Mouse (Mus musculus): ENCODE results near the gene Atg101. TPM values are rescaled to one million over a fixed set of nuclear protein-coding genes. Genes with fewer than 3 reads are reported as not detected.

The Atg101 gene
- polyA plus RNA-seq, 1 experiment from 2014 or later = 68.1 TPM

DNA sequence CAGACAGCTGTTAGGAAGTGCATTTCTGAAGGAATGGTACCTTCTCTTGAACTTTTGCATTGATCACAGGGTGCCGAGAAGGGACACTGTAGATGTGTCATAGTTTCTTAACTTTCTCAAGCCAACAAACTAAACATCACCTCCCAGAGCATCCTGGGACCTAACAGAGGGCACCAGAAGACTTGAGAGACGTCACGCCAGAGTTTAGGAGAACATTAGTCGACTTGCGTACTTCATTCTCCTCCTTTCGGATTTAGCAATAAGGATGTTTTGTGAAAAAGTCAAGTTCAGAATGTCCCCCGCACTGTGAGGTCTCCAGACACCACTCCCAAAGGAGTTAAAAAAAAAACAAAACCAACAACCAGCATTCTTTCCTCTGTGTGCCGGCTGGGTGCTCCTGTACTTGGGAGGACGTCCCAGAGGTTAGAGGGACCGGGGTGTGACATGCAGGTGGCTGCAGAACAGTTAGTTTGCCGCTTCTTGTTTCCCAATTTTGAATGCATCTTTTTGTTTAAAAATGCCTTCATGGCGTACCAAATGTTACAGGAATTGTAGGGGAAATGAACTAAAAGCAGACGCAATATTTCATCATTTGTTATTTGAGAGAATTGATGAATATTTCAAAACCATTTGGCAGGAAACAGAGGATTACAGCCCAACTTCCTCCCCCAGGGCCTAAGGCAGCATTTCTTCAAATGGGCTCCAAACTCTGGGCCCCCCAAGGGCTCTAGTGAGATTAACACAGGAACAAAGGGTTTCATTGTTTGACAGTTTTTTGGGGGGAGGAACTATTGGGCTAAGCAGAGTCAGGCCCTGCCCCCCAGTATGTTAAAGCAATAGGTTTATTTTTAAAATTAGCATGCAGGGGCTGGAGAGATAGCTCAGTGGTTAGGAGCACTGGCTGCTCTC lies 24.6 kb downstream of the Atg101 start:
- Histone ChIP-seq H3K27ac (replicated peaks) (no peak overlapping the region), H3K4me3 (no peak overlapping the region), H3K27me3 (0 out of 2 replicates have a peak, but pooled peaks cover 5% of the 10 kb centered on the region), H3K36me3 (no peaks in the 10 kb centered on the region), H3K4me1 (peaks cover 5% of the 10 kb centered on the region), H3K9ac (replicated peaks) (no peak overlapping the region), H3K9me3 (no peaks in the 10 kb centered on the region), H3K4me2 (replicated peaks) (no peak overlapping the region)
- ATAC-seq (ENCODE audit: low FRiP score, low read depth) = no peak
- 63% methylated on average over 13 of the region's 13 CpGs for WGBS

- no peak overlapping the region for H3K9ac ChIP-seq (replicated peaks)
- H3K36me3 ChIP-seq = no peaks in the 10 kb centered on the region
- H3K4me1 ChIP-seq = peaks cover 5% of the 10 kb centered on the region
- no peak overlapping the region for H3K4me3 ChIP-seq
- ATAC-seq (ENCODE audit: low FRiP score, low read depth) = no peak
- 55% methylated on average over 5 of the region's 5 CpGs for WGBS
- H3K4me2 ChIP-seq (replicated peaks) = no peak overlapping the region
- no peak overlapping the region for H3K27ac ChIP-seq (replicated peaks)
- H3K9me3 ChIP-seq = no peaks in the 10 kb centered on the region
- H3K27me3 ChIP-seq = 0 out of 2 replicates have a peak, but pooled peaks cover 5% of the 10 kb centered on the region
Measured at GRCm38 (mm10) chr15:101309493-101309892, 25.4 kb downstream of the Atg101 start.

- no peak overlapping the region for H3K9ac ChIP-seq (replicated peaks)
- no peaks in the 10 kb centered on the region for H3K36me3 ChIP-seq
- H3K4me2 ChIP-seq (replicated peaks) = no peak overlapping the region
- WGBS = 68% methylated on average over 11 of the region's 15 CpGs
- ATAC-seq (ENCODE audit: low FRiP score, low read depth) = no peak
- 0 out of 2 replicates have a peak, but pooled peaks cover 3% of the 10 kb centered on the region for H3K9me3 ChIP-seq
- peaks cover 12% of the 10 kb centered on the region for H3K4me1 ChIP-seq
- 0 out of 2 replicates have a peak, but pooled peaks cover 5% of the 10 kb centered on the region for H3K27me3 ChIP-seq
- no peak overlapping the region for H3K4me3 ChIP-seq
- H3K27ac ChIP-seq (replicated peaks) = no peak overlapping the region
Measured at GRCm38 (mm10) chr15:101311087-101311770, 27.2 kb downstream of the Atg101 start.

GRCm38 (mm10) chr15:101312006-101312405 lies 27.9 kb downstream of the Atg101 start:
- no peak overlapping the region for H3K4me2 ChIP-seq (replicated peaks)
- WGBS = 86% methylated on average over 6 of the region's 6 CpGs
- H3K9me3 ChIP-seq = 0 out of 2 replicates have a peak, but pooled peaks cover 3% of the 10 kb centered on the region
- H3K27me3 ChIP-seq = 0 out of 2 replicates have a peak, but pooled peaks cover 5% of the 10 kb centered on the region
- no peaks in the 10 kb centered on the region for H3K36me3 ChIP-seq
- no peak overlapping the region for H3K9ac ChIP-seq (replicated peaks)
- no peak for ATAC-seq (ENCODE audit: low FRiP score, low read depth)
- no peak overlapping the region for H3K4me3 ChIP-seq
- no peak overlapping the region for H3K27ac ChIP-seq (replicated peaks)
- H3K4me1 ChIP-seq = peaks cover 17% of the 10 kb centered on the region

GRCm38 (mm10) chr15:101315378-101315777 lies 31.3 kb downstream of the Atg101 start:
- H3K4me1 ChIP-seq = peaks cover 12% of the 10 kb centered on the region; the same call in 1 of the 2 replicates
- H3K27ac ChIP-seq (replicated peaks) = no peak overlapping the region
- H3K36me3 ChIP-seq = no peaks in the 10 kb centered on the region
- 80% methylated on average over 4 of the region's 4 CpGs for WGBS
- peak; percentile 52 for ATAC-seq (ENCODE audit: low FRiP score, low read depth)
- no peak overlapping the region for H3K4me3 ChIP-seq
- no peak overlapping the region for H3K9ac ChIP-seq (replicated peaks)
- 0 out of 2 replicates have a peak, but pooled peaks cover 3% of the 10 kb centered on the region for H3K9me3 ChIP-seq
- 0 out of 2 replicates have a peak, but pooled peaks cover 5% of the 10 kb centered on the region for H3K27me3 ChIP-seq
- no peak overlapping the region for H3K4me2 ChIP-seq (replicated peaks)

GRCm38 (mm10) chr15:101315832-101316231 lies 31.8 kb downstream of the Atg101 start:
- Histone ChIP-seq H3K4me2 (replicated peaks) (peak overlapping the region; percentile 37), H3K4me3 (no peak overlapping the region), H3K9ac (replicated peaks) (no peak overlapping the region), H3K9me3 (0 out of 2 replicates have a peak, but pooled peaks cover 3% of the 10 kb centered on the region), H3K4me1 (peaks cover 12% of the 10 kb centered on the region; the same call in 1 of the 2 replicates), H3K36me3 (no peaks in the 10 kb centered on the region), H3K27ac (replicated peaks) (no peak overlapping the region), H3K27me3 (0 out of 2 replicates have a peak, but pooled peaks cover 5% of the 10 kb centered on the region)
- WGBS = 8% methylated on average over 10 of the region's 11 CpGs
- peak; percentile 76 for ATAC-seq (ENCODE audit: low FRiP score, low read depth)

DNA sequence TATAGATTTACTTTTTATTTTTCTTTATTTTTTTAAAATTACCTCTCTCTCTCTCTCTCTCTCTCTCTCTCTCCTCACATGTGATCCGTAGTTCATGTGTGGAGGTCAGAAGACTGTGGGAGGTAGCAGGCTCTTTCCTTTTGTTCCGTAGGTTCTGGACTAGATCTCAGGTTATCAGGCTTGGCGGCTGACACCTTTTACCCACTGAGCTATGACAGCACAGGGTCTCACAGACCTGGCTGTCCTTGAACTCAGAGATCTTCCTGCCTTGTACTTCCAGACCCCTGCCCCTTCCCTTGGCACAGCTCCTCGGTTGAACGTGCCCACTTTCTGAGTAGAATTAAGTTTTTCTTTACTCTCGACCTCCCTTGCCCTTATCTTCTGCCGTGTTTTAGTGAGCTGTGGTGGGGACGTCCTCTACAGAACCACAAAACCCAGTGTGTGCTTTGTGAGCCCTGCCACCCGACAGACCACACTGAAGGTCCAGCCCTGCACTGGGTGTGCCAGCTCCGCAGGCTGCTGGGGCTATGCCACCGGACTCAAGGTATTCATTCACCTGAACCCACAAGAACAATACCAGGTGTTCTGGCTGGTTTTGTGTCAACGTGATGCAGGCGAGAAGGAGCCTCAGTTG lies 32.3 kb downstream of the Atg101 start:
- 76% methylated on average over 13 of the region's 13 CpGs for WGBS
- Histone ChIP-seq H3K27ac (replicated peaks) (no peak overlapping the region), H3K4me2 (replicated peaks) (peak overlapping the region; percentile 37), H3K4me3 (no peak overlapping the region), H3K36me3 (no peaks in the 10 kb centered on the region), H3K9ac (replicated peaks) (no peak overlapping the region), H3K9me3 (0 out of 2 replicates have a peak, but pooled peaks cover 3% of the 10 kb centered on the region), H3K4me1 (peaks cover 12% of the 10 kb centered on the region; the same call in 1 of the 2 replicates), H3K27me3 (0 out of 2 replicates have a peak, but pooled peaks cover 5% of the 10 kb centered on the region)
- ATAC-seq (ENCODE audit: low FRiP score, low read depth) = peak; percentile 54; the same call in 1 of the 2 replicates

GRCm38 (mm10) chr15:101316913-101317813 lies 33.1 kb downstream of the Atg101 start:
- 84% methylated on average over 18 of the region's 18 CpGs for WGBS
- H3K4me1 ChIP-seq = peaks cover 12% of the 10 kb centered on the region; the same call in 1 of the 2 replicates
- no peak for ATAC-seq (ENCODE audit: low FRiP score, low read depth)

GRCm38 (mm10) chr15:101317814-101318500 lies 33.9 kb downstream of the Atg101 start:
- H3K27me3 ChIP-seq = no peaks in the 10 kb centered on the region
- 0 out of 2 replicates have a peak, but pooled peaks cover 3% of the 10 kb centered on the region for H3K9me3 ChIP-seq
- H3K36me3 ChIP-seq = no peaks in the 10 kb centered on the region
- H3K4me1 ChIP-seq = peaks cover 12% of the 10 kb centered on the region; the same call in 1 of the 2 replicates
- H3K27ac ChIP-seq (replicated peaks) = no peak overlapping the region
- WGBS = 76% methylated on average over 2 of the region's 2 CpGs
- no peak for ATAC-seq (ENCODE audit: low FRiP score, low read depth)
- no peak overlapping the region for H3K4me3 ChIP-seq
- H3K4me2 ChIP-seq (replicated peaks) = no peak overlapping the region
- no peak overlapping the region for H3K9ac ChIP-seq (replicated peaks)

More at GRCm38 (mm10) chr15:101316913-101317813, 33.1 kb downstream of the Atg101 start:
- H3K4me3 ChIP-seq = no peak overlapping the region
- H3K9me3 ChIP-seq = 0 out of 2 replicates have a peak, but pooled peaks cover 3% of the 10 kb centered on the region
- no peak overlapping the region for H3K27ac ChIP-seq (replicated peaks)
- H3K9ac ChIP-seq (replicated peaks) = no peak overlapping the region
- H3K27me3 ChIP-seq = no peaks in the 10 kb centered on the region
- no peak overlapping the region for H3K4me2 ChIP-seq (replicated peaks)
- no peaks in the 10 kb centered on the region for H3K36me3 ChIP-seq
